In the genomic region with DNA sequence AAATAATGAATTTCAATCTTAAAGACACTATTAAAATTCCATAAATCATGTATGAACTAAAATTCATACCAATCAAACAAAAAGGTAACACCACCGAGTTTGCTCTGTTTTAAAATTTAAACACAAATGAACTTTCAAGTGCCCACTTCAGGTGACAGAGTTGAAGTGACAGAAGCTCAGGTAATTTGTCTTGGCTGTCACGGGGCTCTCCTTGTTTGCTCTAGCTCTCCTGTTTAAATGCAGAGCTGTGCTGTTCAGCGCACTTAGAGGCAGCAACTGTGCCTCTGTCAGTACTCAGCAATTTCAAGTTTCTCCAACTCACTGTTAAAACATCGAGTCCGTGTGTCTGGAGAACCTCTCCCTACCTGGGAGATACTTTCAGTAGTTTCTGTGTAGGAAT, we compare ENCODE assay signal across 26 mouse cellular contexts.
DNase-seq lines count a peak whose midpoint lies in the region; ATAC-seq and TF ChIP-seq lines count a peak whose summit lies in the region.
"Had no signal": no experiment of that assay in that cellular context is flagged by ENCODE, and none has a peak within 500 bp of the region (broad histone marks: within the 10 kb centered on the region; RNA-seq: fewer than 3 reads in every experiment).

No protein-coding gene starts in this region.

- no peak for TF ChIP-seq POLR2A in cerebellum, adult 2 months (IDR thresholded peaks at IDR 0.05; ENCODE audit: borderline replicate concordance, insufficient read depth, low read length)

- no peak overlapping the region for H3K4me2 ChIP-seq in lung, embryonic 14.5 days
- H3K4me2 ChIP-seq: embryonic facial prominence, embryonic 13.5 days; forebrain, embryonic 12.5 days; forebrain, embryonic 15.5 days; hindbrain, embryonic 12.5 days; hindbrain, embryonic 15.5 days had no signal

- H3K4me1 ChIP-seq in lung, embryonic 14.5 days (ENCODE audit: insufficient read depth), result no peaks in the 10 kb centered on the region; the same call in 1 of the 2 replicates
- H3K4me1 ChIP-seq in cerebellum, adult 2 months (ENCODE audit: control insufficient read depth, insufficient read depth, low read length), result no peaks in the 10 kb centered on the region
- H3K4me1 ChIP-seq: forebrain, embryonic 12.5 days; forebrain, embryonic 15.5 days; heart, embryonic 10.5 days; hindbrain, embryonic 12.5 days; hindbrain, embryonic 15.5 days had no signal

- H3K4me3 ChIP-seq in lung, embryonic 14.5 days (ENCODE audit: low read depth, low read length), result no peak overlapping the region
- H3K4me3 ChIP-seq in cerebellum, adult 2 months (replicated peaks; ENCODE audit: insufficient read depth, low read depth, low read length), result no peak overlapping the region
- H3K4me3 ChIP-seq: embryonic facial prominence, embryonic 10.5 days; embryonic facial prominence, embryonic 13.5 days; erythroblast, embryonic 14.5 days; forebrain, embryonic 12.5 days; forebrain, embryonic 15.5 days; heart, adult 2 months; heart, embryonic 10.5 days; hindbrain, embryonic 12.5 days; hindbrain, embryonic 15.5 days had no signal

- TF ChIP-seq CTCF in lung, embryonic 14.5 days (IDR thresholded peaks at IDR 0.05; ENCODE audit: low read depth), result no peak
- no peak for TF ChIP-seq CTCF in cerebellum, adult 2 months (IDR thresholded peaks at IDR 0.05; ENCODE audit: borderline replicate concordance, insufficient read depth, low read depth, low read length)

- 50% methylated on average over 5 of the region's 5 CpGs for WGBS in lung, embryonic 14.5 days
- 87% methylated on average over 5 of the region's 5 CpGs for WGBS in cerebellum, adult 2 months

- no peaks in the 10 kb centered on the region for H3K9me3 ChIP-seq in lung, embryonic 14.5 days (ENCODE audit: low read depth, low read length)
- H3K9me3 ChIP-seq: embryonic facial prominence, embryonic 10.5 days; embryonic facial prominence, embryonic 13.5 days; forebrain, embryonic 12.5 days; forebrain, embryonic 15.5 days; heart, embryonic 10.5 days; hindbrain, embryonic 12.5 days; hindbrain, embryonic 15.5 days had no signal

- peak; percentile 78 for ATAC-seq in lung, embryonic 14.5 days (ENCODE audit: insufficient read depth)
- ATAC-seq: forebrain, embryonic 15.5 days had no signal

- peak; percentile 74 for DNase-seq in lung, embryonic 14.5 days
- DNase-seq in lung, postnatal 14 days, result no peak
- DNase-seq in testis, postnatal 10 days (ENCODE audit: low spot score), result peak; percentile 7
- no peak for DNase-seq in testis, postnatal 14 days (ENCODE audit: low spot score)
- DNase-seq in lung, postnatal 25 days (ENCODE audit: low spot score), result peak; percentile 28
- no peak for DNase-seq in adrenal gland, adult 8-10 months
- DNase-seq in cerebellum, adult 2 months, result no peak
- DNase-seq: adrenal gland, adult 2 months; adrenal gland, postnatal 25 days; B cell, adult 2 months; cerebellum, adult 11-12 months; cerebellum, adult 9-11 months; cerebellum, postnatal 36 days; embryo, embryonic 11 days; gastrocnemius, postnatal 25 days; heart, adult 2 months had no signal

- no peak overlapping the region for H3K27ac ChIP-seq in lung, embryonic 14.5 days (ENCODE audit: low read depth)
- H3K27ac ChIP-seq in cerebellum, adult 2 months (ENCODE audit: insufficient read depth, low read length), result no peak overlapping the region
- H3K27ac ChIP-seq: embryonic facial prominence, embryonic 10.5 days; embryonic facial prominence, embryonic 13.5 days; forebrain, embryonic 12.5 days; forebrain, embryonic 15.5 days; heart, adult 2 months; heart, embryonic 10.5 days; hindbrain, embryonic 12.5 days; hindbrain, embryonic 15.5 days had no signal

- H3K36me3 ChIP-seq in lung, embryonic 14.5 days (ENCODE audit: insufficient read depth), result no peaks in the 10 kb centered on the region
- H3K36me3 ChIP-seq: embryonic facial prominence, embryonic 10.5 days; embryonic facial prominence, embryonic 13.5 days; forebrain, embryonic 12.5 days; forebrain, embryonic 15.5 days; G1E; heart, embryonic 10.5 days; hindbrain, embryonic 12.5 days; hindbrain, embryonic 15.5 days had no signal

- no peaks in the 10 kb centered on the region for H3K27me3 ChIP-seq in lung, embryonic 14.5 days (ENCODE audit: insufficient read depth, low read length)
- no peaks in the 10 kb centered on the region for H3K27me3 ChIP-seq in cerebellum, adult 2 months (ENCODE audit: control insufficient read depth, insufficient read depth, low read length)
- H3K27me3 ChIP-seq: CH12.LX; forebrain, embryonic 12.5 days; forebrain, embryonic 15.5 days; hindbrain, embryonic 12.5 days; hindbrain, embryonic 15.5 days had no signal

- H3K9ac ChIP-seq in lung, embryonic 14.5 days, result no peak overlapping the region
- H3K9ac ChIP-seq: embryonic facial prominence, embryonic 13.5 days; forebrain, embryonic 12.5 days; forebrain, embryonic 15.5 days; hindbrain, embryonic 12.5 days; hindbrain, embryonic 15.5 days had no signal

Comparison
In these comparisons a context has a peak if more than half of its experiments do, and no peak if none do; other contexts are left out.
1. DNase-seq: peak in lung, embryonic 14.5 days (single experiment), testis, postnatal 10 days (single experiment) and lung, postnatal 25 days (single experiment); none in lung, postnatal 14 days (single experiment), testis, postnatal 14 days (single experiment), adrenal gland, adult 8-10 months (single experiment) and cerebellum, adult 2 months (0 of 2).